Mouse (Mus musculus): ENCODE measurements around the gene Tiam1.

DNA sequence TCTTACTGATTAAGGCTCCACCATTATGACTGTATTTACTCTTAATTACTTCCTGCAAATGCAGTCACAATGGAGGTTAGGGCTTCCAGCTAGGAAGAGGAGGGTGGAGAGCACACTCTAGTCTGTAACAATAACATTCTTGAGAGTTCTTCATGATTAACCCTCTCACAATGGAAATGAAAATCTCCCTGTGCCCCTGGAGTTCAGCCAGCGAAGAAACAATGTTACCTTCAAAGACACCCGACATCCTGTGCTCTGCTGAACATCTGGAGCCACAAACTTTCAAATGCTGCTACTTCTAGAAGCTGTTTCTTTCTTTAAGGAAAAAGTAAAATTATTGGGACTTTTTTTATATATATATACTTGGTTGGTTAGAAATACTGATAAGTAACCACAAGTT, 395.7 kb downstream of the Tiam1 start:
- TF ChIP-seq CTCF (IDR thresholded peaks at IDR 0.05; ENCODE audit: low read depth) (no peak), EP300 (optimal IDR thresholded peaks at IDR 0.05) (no peak)

Measured in stomach, postnatal 0 days (tissue).